Mouse (Mus musculus): ENCODE data around the gene Ccdc113.

GRCm38 (mm10) chr8:95542191-95542590, 8.3 kb downstream of the Ccdc113 start:
- no peak for TF ChIP-seq POLR2A (IDR thresholded peaks at IDR 0.05; ENCODE audit: control insufficient read depth in 1 of 2, insufficient read depth in 1 of 2, low read depth in 1 of 2, low read length in 2 of 2, poor library complexity in 1 of 2)
- TF ChIP-seq CHD1 (IDR thresholded peaks at IDR 0.05; ENCODE audit: low read depth, low read length) = no peak
- TF ChIP-seq CTCF (IDR thresholded peaks at IDR 0.05 in 2 of 3, conservative IDR thresholded peaks at IDR 0.05 in 1 of 3; ENCODE audit: control insufficient read depth in 1 of 3, insufficient read depth in 1 of 3, low read depth in 2 of 3, low read length in 3 of 3, poor library complexity in 1 of 3, severe bottlenecking in 1 of 3) = no peak
- no peak for TF ChIP-seq MXI1 (IDR thresholded peaks at IDR 0.05; ENCODE audit: low read depth, low read length)
- no peak for TF ChIP-seq ETS1 (IDR thresholded peaks at IDR 0.05; ENCODE audit: low read depth, low read length)
- no peak for TF ChIP-seq POLR2AphosphoS2 (IDR thresholded peaks at IDR 0.05; ENCODE audit: low read length)
- no peak for TF ChIP-seq UBTF (IDR thresholded peaks at IDR 0.05; ENCODE audit: borderline replicate concordance, insufficient read depth, low read depth, low read length)
- TF ChIP-seq GABPA (IDR thresholded peaks at IDR 0.05; ENCODE audit: low read depth, low read length) = no peak
